Mouse (Mus musculus) liver, adult 2 months (tissue): ENCODE results near the gene Ankrd39.

Source experiments
- CTCF ChIP-seq: fragments of 200-500 bp; IDR thresholded peaks from 2 replicates; pipeline ENCODE4 v1.5.1; 2011; ENCODE audit warnings: low read depth, low read length, control low read depth
- POLR2A ChIP-seq: fragments of 200-500 bp; IDR thresholded peaks from 2 replicates; pipeline ENCODE4 v1.6.1; 2011; ENCODE audit warnings: low read length, control low read depth; ENCODE audit not compliant: insufficient read depth; ENCODE audit errors: extremely low read depth

DNA sequence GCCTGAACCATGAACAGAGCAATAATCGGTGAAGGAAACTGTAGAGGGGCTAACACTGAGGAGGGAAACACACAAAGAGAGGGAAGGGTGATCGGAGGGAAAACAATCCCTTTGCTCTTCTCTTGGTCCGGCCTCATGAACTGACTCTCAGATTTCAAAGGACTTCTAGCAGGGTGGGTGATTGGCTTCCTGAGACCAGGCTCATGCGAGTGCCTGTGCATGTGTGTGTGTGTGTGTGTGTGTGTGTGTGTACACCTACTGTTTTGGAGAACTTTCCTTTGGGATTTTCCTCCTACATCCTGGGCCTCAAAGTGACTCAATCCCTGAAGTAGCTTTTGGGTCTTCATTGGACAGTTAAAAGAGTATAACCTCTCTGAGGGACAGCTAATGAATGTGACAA lies 39.0 kb upstream of the Ankrd39 start:
- TF ChIP-seq CTCF, result no peak
- TF ChIP-seq POLR2A, result no peak
